Mouse (Mus musculus) cerebellum, adult 11 months (tissue): ENCODE data around the gene Tuba8.

Source experiments
- DNase-seq: peaks from one replicate; pipeline ENCODE4 v3.0.0; 2022

Gene Tuba8

GRCm38 (mm10) chr6:121236386-121236785 is 25.9 kb downstream of the Tuba8 start:
- DNase-seq, result no peak

- no peak for DNase-seq
Measured at GRCm38 (mm10) chr6:121238209-121238608, 27.7 kb downstream of the Tuba8 start.

GRCm38 (mm10) chr6:121241780-121242179 is 31.3 kb downstream of the Tuba8 start:
- no peak for DNase-seq

- DNase-seq, result no peak
Measured at GRCm38 (mm10) chr6:121243161-121243560, 32.7 kb downstream of the Tuba8 start.

GRCm38 (mm10) chr6:121245127-121246036 is 34.9 kb downstream of the Tuba8 start, which contains the start of gene Usp18:
Usp18 (plus strand) TSS chr6:121245906.
- peak; percentile 35 for DNase-seq

- no peak for DNase-seq
Measured at GRCm38 (mm10) chr6:121246037-121246361, 35.5 kb downstream of the Tuba8 start.

GRCm38 (mm10) chr6:121250406-121250805 is 39.9 kb downstream of the Tuba8 start:
- no peak for DNase-seq

GRCm38 (mm10) chr6:121251256-121251655 is 40.8 kb downstream of the Tuba8 start:
- DNase-seq, result no peak

GRCm38 (mm10) chr6:121260548-121260947 is 50.1 kb downstream of the Tuba8 start:
- peak; percentile 39 for DNase-seq

GRCm38 (mm10) chr6:121261233-121261632 is 50.7 kb downstream of the Tuba8 start:
- DNase-seq, result no peak

- no peak for DNase-seq
Measured at GRCm38 (mm10) chr6:121262004-121262403, 51.5 kb downstream of the Tuba8 start.

- DNase-seq, result no peak
Measured at GRCm38 (mm10) chr6:121262496-121262895, 52.0 kb downstream of the Tuba8 start.

GRCm38 (mm10) chr6:121270156-121270555 is 59.7 kb downstream of the Tuba8 start:
- no peak for DNase-seq

GRCm38 (mm10) chr6:121271707-121272074 is 61.2 kb downstream of the Tuba8 start:
- DNase-seq, result no peak

GRCm38 (mm10) chr6:121272075-121272800 is 61.7 kb downstream of the Tuba8 start:
- DNase-seq, result peak; percentile 51

- peak; percentile 2 for DNase-seq
Measured at GRCm38 (mm10) chr6:121274356-121274755, 63.9 kb downstream of the Tuba8 start.
